Mouse (Mus musculus): ENCODE measurements around the gene Coil. TPM values are rescaled to one million over a fixed set of nuclear protein-coding genes. Genes with fewer than 3 reads are reported as not detected.

Gene Coil
- polyA plus RNA-seq, 1 experiment = 3.1 TPM

GRCm38 (mm10) chr11:88976320-88976719 is 6.3 kb downstream of the Coil start:
- no peaks in the 10 kb centered on the region for H3K79me2 ChIP-seq (ENCODE audit: control insufficient read depth, insufficient read depth)
- no peak overlapping the region for H3ac ChIP-seq (ENCODE audit: control insufficient read depth, insufficient read length)
- no peaks in the 10 kb centered on the region for H3K27me3 ChIP-seq (ENCODE audit: control insufficient read depth, insufficient read depth, insufficient read length)
- no peak overlapping the region for H3K4me2 ChIP-seq (ENCODE audit: low read depth)
- H3K4me3 ChIP-seq = no peak overlapping the region
- no peaks in the 10 kb centered on the region for H3K36me3 ChIP-seq (ENCODE audit: control insufficient read depth, insufficient read depth)
- TF ChIP-seq MAX (IDR thresholded peaks at IDR 0.05; ENCODE audit: low read depth) (no peak), USF1 (IDR thresholded peaks at IDR 0.05; ENCODE audit: low read depth) (no peak), TCF3 (IDR thresholded peaks at IDR 0.05; ENCODE audit: insufficient read length, low read depth) (no peak)

DNA sequence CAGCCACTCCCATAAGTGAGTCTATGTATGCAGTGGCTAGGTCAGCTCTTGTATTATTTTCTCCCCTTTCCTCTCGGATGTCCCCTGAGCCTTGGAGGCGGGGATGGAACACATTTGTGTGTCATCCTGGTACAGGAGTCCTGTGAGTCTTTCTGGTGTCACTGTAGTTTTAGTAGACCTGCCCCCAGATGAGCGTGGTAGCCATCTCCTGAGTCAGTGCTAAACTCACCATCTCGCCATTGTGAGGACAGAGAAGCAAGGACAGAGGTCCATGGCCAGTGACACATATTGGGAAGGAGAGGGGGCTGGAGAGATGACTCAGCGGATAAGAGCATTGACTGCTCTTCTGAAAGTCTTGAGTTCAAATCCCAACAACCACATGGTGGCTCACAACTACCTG is 7.1 kb downstream of the Coil start:
- TF ChIP-seq MYOG (IDR thresholded peaks at IDR 0.05; ENCODE audit: control insufficient read depth in 1 of 3, insufficient read depth in 1 of 3, insufficient read length in 2 of 3, low read depth in 2 of 3) = no peak
- no peak for TF ChIP-seq MYOD1 (IDR thresholded peaks at IDR 0.05; ENCODE audit: control insufficient read depth in 1 of 3, insufficient read length in 2 of 3, low read depth in 2 of 3)
- TF ChIP-seq POLR2A (IDR thresholded peaks at IDR 0.05; ENCODE audit: insufficient read length, low read depth) = no peak
- no peak for TF ChIP-seq E2F4 (IDR thresholded peaks at IDR 0.05; ENCODE audit: insufficient read depth)
- no peak for TF ChIP-seq POLR2AphosphoS2 (IDR thresholded peaks at IDR 0.05; ENCODE audit: insufficient read length, low read depth)
- TF ChIP-seq MAX (IDR thresholded peaks at IDR 0.05; ENCODE audit: low read depth) = no peak
- no peaks in the 10 kb centered on the region for H3K79me2 ChIP-seq (ENCODE audit: control insufficient read depth, insufficient read depth)
- no peak overlapping the region for H3ac ChIP-seq (ENCODE audit: control insufficient read depth, insufficient read length)
- H3K27me3 ChIP-seq (ENCODE audit: control insufficient read depth, insufficient read depth, insufficient read length) = no peaks in the 10 kb centered on the region
- H3K4me2 ChIP-seq (ENCODE audit: low read depth) = no peak overlapping the region
- H3K36me3 ChIP-seq (ENCODE audit: control insufficient read depth, insufficient read depth) = no peaks in the 10 kb centered on the region
- H3K4me3 ChIP-seq = no peak overlapping the region

DNA sequence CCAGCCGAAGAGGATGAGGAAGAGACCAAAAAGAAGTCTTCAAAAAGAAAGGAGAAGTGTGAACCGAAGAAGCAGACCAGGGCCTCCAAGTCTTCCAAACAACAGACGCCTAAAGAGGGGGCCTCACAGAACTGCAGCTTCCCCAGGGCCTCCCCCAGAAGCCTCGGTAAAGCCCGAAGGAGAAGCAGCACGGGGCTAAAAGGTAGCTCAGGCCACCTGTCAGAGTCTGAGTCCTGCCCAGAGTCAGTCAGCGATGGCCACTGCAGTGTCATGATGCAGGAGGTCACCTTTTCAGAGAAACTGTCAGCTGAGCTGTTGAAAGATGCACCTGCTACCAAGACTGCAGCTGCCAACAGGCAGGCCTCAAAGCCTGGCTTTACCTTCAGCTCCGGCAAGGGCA is 11.3 kb downstream of the Coil start:
- H3ac ChIP-seq (ENCODE audit: control insufficient read depth, insufficient read length) = no peak overlapping the region
- no peak overlapping the region for H3K4me3 ChIP-seq
- no peak for TF ChIP-seq SRF (IDR thresholded peaks at IDR 0.05; ENCODE audit: control insufficient read depth, insufficient read length, low read depth)
- H3K4me2 ChIP-seq (ENCODE audit: low read depth) = no peak overlapping the region
- no peaks in the 10 kb centered on the region for H3K79me2 ChIP-seq (ENCODE audit: control insufficient read depth, insufficient read depth)
- no peaks in the 10 kb centered on the region for H3K36me3 ChIP-seq (ENCODE audit: control insufficient read depth, insufficient read depth)
- H3K27me3 ChIP-seq (ENCODE audit: control insufficient read depth, insufficient read depth, insufficient read length) = no peaks in the 10 kb centered on the region

DNA sequence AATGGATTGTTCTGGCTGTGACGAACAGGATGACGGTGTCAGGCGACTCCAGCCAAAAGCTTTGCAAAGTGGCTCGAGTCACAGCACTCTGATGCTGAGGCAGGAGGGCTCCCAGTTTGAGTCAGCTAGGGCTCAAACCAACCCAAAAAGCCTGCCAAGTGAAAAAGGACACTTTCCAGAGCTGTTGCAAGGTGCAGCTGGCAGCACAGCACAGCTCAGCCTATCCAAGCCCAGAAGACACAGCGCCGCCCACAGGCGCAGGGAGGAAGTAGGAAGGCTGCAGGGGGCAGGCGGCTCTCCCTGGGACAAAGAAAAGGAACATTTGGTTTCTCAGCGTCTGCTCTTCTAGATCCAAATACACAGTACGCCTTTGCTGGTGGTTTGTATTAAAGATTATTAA is 16.6 kb downstream of the Coil start:
- Histone ChIP-seq H3K27me3 (ENCODE audit: control insufficient read depth, insufficient read depth, insufficient read length) (no peaks in the 10 kb centered on the region), H3K79me2 (ENCODE audit: control insufficient read depth, insufficient read depth) (no peaks in the 10 kb centered on the region), H3K36me3 (ENCODE audit: control insufficient read depth, insufficient read depth) (no peaks in the 10 kb centered on the region), H3K4me3 (no peak overlapping the region), H3K4me2 (ENCODE audit: low read depth) (no peak overlapping the region), H3ac (ENCODE audit: control insufficient read depth, insufficient read length) (no peak overlapping the region)
- TF ChIP-seq REST (IDR thresholded peaks at IDR 0.05; ENCODE audit: insufficient read depth, insufficient read length) (no peak), TCF12 (IDR thresholded peaks at IDR 0.05; ENCODE audit: insufficient read depth, poor library complexity, severe bottlenecking) (no peak), TCF3 (IDR thresholded peaks at IDR 0.05; ENCODE audit: insufficient read length, low read depth) (no peak), MYOD1 (IDR thresholded peaks at IDR 0.05; ENCODE audit: control insufficient read depth in 1 of 3, insufficient read length in 2 of 3, low read depth in 2 of 3) (no peak), CEBPB (IDR thresholded peaks at IDR 0.05; ENCODE audit: insufficient read depth, poor library complexity, severe bottlenecking) (no peak), MAX (IDR thresholded peaks at IDR 0.05; ENCODE audit: low read depth) (no peak), MYOG (IDR thresholded peaks at IDR 0.05; ENCODE audit: control insufficient read depth in 1 of 3, insufficient read depth in 1 of 3, insufficient read length in 2 of 3, low read depth in 2 of 3) (no peak), POLR2AphosphoS2 (IDR thresholded peaks at IDR 0.05; ENCODE audit: insufficient read length, low read depth) (no peak), SRF (IDR thresholded peaks at IDR 0.05; ENCODE audit: control insufficient read depth, insufficient read length, low read depth) (no peak), POLR2A (IDR thresholded peaks at IDR 0.05; ENCODE audit: insufficient read length, low read depth) (no peak), USF1 (IDR thresholded peaks at IDR 0.05; ENCODE audit: low read depth) (no peak), E2F4 (IDR thresholded peaks at IDR 0.05; ENCODE audit: insufficient read depth) (no peak)

DNA sequence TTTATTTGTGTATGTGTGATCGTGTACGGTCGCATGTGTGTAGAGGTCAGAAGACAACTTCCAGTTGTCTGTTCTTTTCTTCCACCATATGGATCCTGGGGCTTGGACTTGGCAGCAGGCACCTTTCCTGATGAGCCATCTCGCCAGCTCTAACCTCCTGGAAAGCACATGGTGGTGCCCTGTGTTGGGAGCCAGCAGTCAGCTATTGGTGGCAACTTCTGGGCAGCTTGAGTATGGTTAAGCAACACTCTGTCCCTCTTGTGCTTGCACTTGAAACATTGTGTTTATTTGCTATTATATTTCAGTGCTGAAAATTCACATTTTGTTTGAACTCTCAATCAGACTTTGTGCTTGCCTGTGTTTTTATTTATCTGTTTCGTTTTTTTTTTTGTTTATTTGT is 18.9 kb downstream of the Coil start:
- H3K4me3 ChIP-seq = no peak overlapping the region
- H3K27me3 ChIP-seq (ENCODE audit: control insufficient read depth, insufficient read depth, insufficient read length) = no peaks in the 10 kb centered on the region
- no peak overlapping the region for H3ac ChIP-seq (ENCODE audit: control insufficient read depth, insufficient read length)
- no peak overlapping the region for H3K4me2 ChIP-seq (ENCODE audit: low read depth)
- no peak for TF ChIP-seq E2F4 (IDR thresholded peaks at IDR 0.05; ENCODE audit: insufficient read depth)
- no peaks in the 10 kb centered on the region for H3K36me3 ChIP-seq (ENCODE audit: control insufficient read depth, insufficient read depth)
- no peaks in the 10 kb centered on the region for H3K79me2 ChIP-seq (ENCODE audit: control insufficient read depth, insufficient read depth)

GRCm38 (mm10) chr11:88989530-88989929 is 19.5 kb downstream of the Coil start:
- no peaks in the 10 kb centered on the region for H3K36me3 ChIP-seq (ENCODE audit: control insufficient read depth, insufficient read depth)
- no peak overlapping the region for H3ac ChIP-seq (ENCODE audit: control insufficient read depth, insufficient read length)

More at GRCm38 (mm10) chr11:88989530-88989929, 19.5 kb downstream of the Coil start:
- TF ChIP-seq MYOG (IDR thresholded peaks at IDR 0.05; ENCODE audit: control insufficient read depth in 1 of 3, insufficient read depth in 1 of 3, insufficient read length in 2 of 3, low read depth in 2 of 3) (no peak), CEBPB (IDR thresholded peaks at IDR 0.05; ENCODE audit: insufficient read depth, poor library complexity, severe bottlenecking) (no peak), TCF3 (IDR thresholded peaks at IDR 0.05; ENCODE audit: insufficient read length, low read depth) (no peak), MYOD1 (IDR thresholded peaks at IDR 0.05; ENCODE audit: control insufficient read depth in 1 of 3, insufficient read length in 2 of 3, low read depth in 2 of 3) (no peak), SRF (IDR thresholded peaks at IDR 0.05; ENCODE audit: control insufficient read depth, insufficient read length, low read depth) (no peak), REST (IDR thresholded peaks at IDR 0.05; ENCODE audit: insufficient read depth, insufficient read length) (no peak), POLR2AphosphoS2 (IDR thresholded peaks at IDR 0.05; ENCODE audit: insufficient read length, low read depth) (no peak), USF1 (IDR thresholded peaks at IDR 0.05; ENCODE audit: low read depth) (no peak), MAX (IDR thresholded peaks at IDR 0.05; ENCODE audit: low read depth) (no peak)
- H3K79me2 ChIP-seq (ENCODE audit: control insufficient read depth, insufficient read depth) = no peaks in the 10 kb centered on the region
- no peak overlapping the region for H3K4me3 ChIP-seq
- H3K4me2 ChIP-seq (ENCODE audit: low read depth) = no peak overlapping the region
- no peaks in the 10 kb centered on the region for H3K27me3 ChIP-seq (ENCODE audit: control insufficient read depth, insufficient read depth, insufficient read length)
